Mouse (Mus musculus): Measurements from ENCODE around the gene Zdhhc1.

DNA sequence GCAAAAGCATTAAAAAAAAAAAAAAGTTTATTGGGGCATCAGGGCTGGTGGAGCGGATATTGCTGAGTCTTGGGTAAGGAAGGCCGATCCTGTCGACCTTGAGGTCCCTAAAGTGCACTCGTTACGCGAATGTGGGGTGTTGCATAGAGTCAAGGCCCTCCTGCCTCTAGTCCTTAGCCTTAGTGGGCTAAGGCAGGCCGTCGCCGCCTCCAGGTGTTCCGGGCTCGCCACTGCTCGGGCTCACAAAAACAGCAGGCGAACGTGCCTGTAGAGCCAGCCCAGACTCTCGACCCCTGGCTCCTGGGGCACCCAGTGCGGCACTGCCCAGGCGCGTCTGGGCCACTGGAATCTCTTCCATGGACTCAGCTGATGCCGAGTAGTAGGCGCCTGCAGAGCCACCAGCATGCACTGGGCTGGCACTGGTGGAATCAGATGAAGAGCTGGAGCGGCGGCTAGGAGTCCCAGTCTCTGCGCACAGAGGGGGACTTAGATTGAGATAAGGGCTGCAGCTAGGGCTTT, 24.2 kb downstream of the Zdhhc1 start:
- TF ChIP-seq CTCF (IDR thresholded peaks at IDR 0.05) (no peak), EP300 (IDR thresholded peaks at IDR 0.05) (no peak)
